Mouse (Mus musculus): ENCODE measurements around the gene Bmpr1a. TPM values are rescaled to one million over a fixed set of nuclear protein-coding genes. Genes with fewer than 3 reads are reported as not detected.
A peak's percentile ranks its signal among the peaks of the same experiment; 100 is the strongest.
"Not testable (repeated sequence)": the region's sequence is repeated elsewhere in the genome, so short reads cannot be mapped to it uniquely, and the experiment has no call there.

Bmpr1a gene
- polyA plus RNA-seq, 1 experiment from 2014 or later = 4.0 TPM

GRCm38 (mm10) chr14:34370203-34370602 is 132.9 kb downstream of the Bmpr1a start:
- H3K4me2 ChIP-seq = no peak overlapping the region
- no peaks in the 10 kb centered on the region for H3K9me3 ChIP-seq (replicated peaks)
- H3K27me3 ChIP-seq = no peaks in the 10 kb centered on the region
- H3K4me1 ChIP-seq (replicated peaks) = no peaks in the 10 kb centered on the region
- ATAC-seq (ENCODE audit: insufficient read depth) = no peak
- H3K9ac ChIP-seq = no peak overlapping the region
- H3K4me3 ChIP-seq (replicated peaks) = no peak overlapping the region
- 54% methylated on average over 3 of the region's 3 CpGs for WGBS (ENCODE audit: insufficient replicate concordance)
- no peaks in the 10 kb centered on the region for H3K36me3 ChIP-seq (replicated peaks)
- no peak overlapping the region for H3K27ac ChIP-seq (replicated peaks)

- no peak overlapping the region for H3K4me2 ChIP-seq
- H3K36me3 ChIP-seq (replicated peaks) = no peaks in the 10 kb centered on the region
- H3K27ac ChIP-seq (replicated peaks) = no peak overlapping the region
- H3K4me1 ChIP-seq (replicated peaks) = peaks cover 17% of the 10 kb centered on the region; the same call in 1 of the 2 replicates
- H3K27me3 ChIP-seq = no peaks in the 10 kb centered on the region
- WGBS (ENCODE audit: insufficient replicate concordance) = 53% methylated on average over 2 of the region's 2 CpGs
- no peak for ATAC-seq (ENCODE audit: insufficient read depth)
- H3K9ac ChIP-seq = no peak overlapping the region
- no peak overlapping the region for H3K4me3 ChIP-seq (replicated peaks)
- no peaks in the 10 kb centered on the region for H3K9me3 ChIP-seq (replicated peaks)
Measured at GRCm38 (mm10) chr14:34365147-34365507, 138.0 kb downstream of the Bmpr1a start.

DNA sequence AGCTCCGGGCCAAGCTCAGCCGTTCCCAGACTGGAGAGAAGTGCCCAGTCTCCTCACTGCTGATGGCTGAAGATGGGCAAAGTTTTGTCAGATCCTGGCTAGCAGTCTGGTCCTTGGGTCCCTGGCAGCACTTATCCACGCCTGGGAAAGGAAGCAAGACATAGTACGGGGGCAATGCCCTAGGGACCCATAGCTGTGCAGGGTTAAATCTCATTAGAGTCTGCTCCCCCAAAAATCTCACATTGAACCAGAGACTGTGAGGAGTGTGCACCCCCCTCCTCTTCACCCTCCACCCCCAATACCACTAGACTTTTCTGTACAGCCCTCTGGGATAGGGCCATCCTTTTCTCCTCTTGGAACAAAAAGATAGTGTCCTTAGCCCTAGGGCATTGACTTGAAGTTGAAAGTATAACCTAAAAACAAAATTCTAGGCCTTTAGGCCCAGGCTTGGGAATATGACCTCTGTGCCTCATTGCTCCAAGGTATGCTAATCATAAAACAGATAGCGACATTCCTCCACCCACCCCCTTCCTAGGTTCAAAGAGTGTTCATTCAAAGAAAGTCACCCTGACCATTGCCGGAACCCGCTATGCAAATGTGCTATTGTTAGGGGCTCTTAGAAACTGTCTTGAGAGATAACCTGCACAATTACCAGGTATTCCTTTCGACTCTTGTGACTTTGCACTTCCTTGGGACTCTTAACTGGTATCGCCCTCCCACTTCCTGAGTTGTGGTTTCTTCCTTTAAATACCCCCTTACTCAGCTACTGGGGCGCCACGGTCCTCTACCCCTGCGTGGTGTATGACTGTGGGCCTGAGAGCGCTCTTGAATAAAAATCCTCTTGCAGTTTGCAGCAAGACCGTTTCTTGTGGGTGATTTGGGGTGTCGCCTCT is 138.6 kb downstream of the Bmpr1a start:
- not testable (repeated sequence) for H3K9ac ChIP-seq; H3K27ac ChIP-seq (replicated peaks); H3K9me3 ChIP-seq (replicated peaks); H3K36me3 ChIP-seq (replicated peaks); H3K4me3 ChIP-seq (replicated peaks); H3K27me3 ChIP-seq; H3K4me2 ChIP-seq; ATAC-seq (ENCODE audit: insufficient read depth)
- peaks cover 17% of the 10 kb centered on the region; the same call in 1 of the 2 replicates for H3K4me1 ChIP-seq (replicated peaks)
- 72% methylated on average over 15 of the region's 15 CpGs for WGBS (ENCODE audit: insufficient replicate concordance)

- Histone ChIP-seq H3K4me1 (replicated peaks) (peaks cover 19% of the 10 kb centered on the region; the same call in 1 of the 2 replicates), H3K36me3 (replicated peaks) (no peaks in the 10 kb centered on the region), H3K4me3 (replicated peaks) (peak overlapping the region; percentile 25), H3K27ac (replicated peaks) (no peak overlapping the region), H3K4me2 (peak overlapping the region; percentile 61), H3K27me3 (no peaks in the 10 kb centered on the region), H3K9ac (0 out of 2 replicates have a peak overlapping the region, but pooled peaks have one; percentile 15), H3K9me3 (replicated peaks) (no peaks in the 10 kb centered on the region)
- WGBS (ENCODE audit: insufficient replicate concordance) = 11% methylated on average over 32 of the region's 32 CpGs
- ATAC-seq (ENCODE audit: insufficient read depth) = peak; percentile 53; the same call in 1 of the 2 replicates
Measured at GRCm38 (mm10) chr14:34363490-34364253, 139.5 kb downstream of the Bmpr1a start.

GRCm38 (mm10) chr14:34362726-34363445 is 140.3 kb downstream of the Bmpr1a start:
- no peak for ATAC-seq (ENCODE audit: insufficient read depth)
- 22% methylated on average over 18 of the region's 18 CpGs for WGBS (ENCODE audit: insufficient replicate concordance)
- peak overlapping the region; percentile 61 for H3K4me2 ChIP-seq
- no peaks in the 10 kb centered on the region for H3K27me3 ChIP-seq
- peak overlapping the region; percentile 25; the same call in 1 of the 2 replicates for H3K4me3 ChIP-seq (replicated peaks)
- H3K9me3 ChIP-seq (replicated peaks) = no peaks in the 10 kb centered on the region
- H3K4me1 ChIP-seq (replicated peaks) = peaks cover 21% of the 10 kb centered on the region; the same call in 1 of the 2 replicates
- H3K36me3 ChIP-seq (replicated peaks) = no peaks in the 10 kb centered on the region
- H3K27ac ChIP-seq (replicated peaks) = no peak overlapping the region
- H3K9ac ChIP-seq = no peak overlapping the region; the same call in 1 of the 2 replicates

DNA sequence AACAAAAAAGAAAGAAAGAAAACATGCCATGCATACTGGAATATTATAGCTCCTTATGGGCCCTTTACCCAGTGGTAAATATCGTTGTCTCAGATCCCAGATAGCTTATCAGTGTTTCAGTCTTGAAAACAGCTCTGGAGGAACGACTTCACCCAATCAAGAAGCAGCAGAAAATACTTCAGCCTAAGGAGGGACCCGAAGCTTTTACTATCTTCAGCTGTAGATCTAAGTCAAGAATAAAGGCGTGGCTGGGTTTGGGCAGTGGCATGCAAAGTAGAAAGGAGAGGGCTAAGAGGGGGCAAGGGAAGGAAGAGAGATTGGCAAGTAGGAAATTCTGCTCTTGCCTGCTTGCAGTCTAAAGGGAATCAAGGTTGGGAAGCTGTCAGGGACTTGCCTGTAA is 141.0 kb downstream of the Bmpr1a start:
- Histone ChIP-seq H3K9me3 (replicated peaks) (no peaks in the 10 kb centered on the region), H3K9ac (no peak overlapping the region), H3K36me3 (replicated peaks) (no peaks in the 10 kb centered on the region), H3K4me3 (replicated peaks) (no peak overlapping the region), H3K4me2 (no peak overlapping the region), H3K27ac (replicated peaks) (no peak overlapping the region), H3K4me1 (replicated peaks) (peaks cover 26% of the 10 kb centered on the region), H3K27me3 (no peaks in the 10 kb centered on the region)
- WGBS (ENCODE audit: insufficient replicate concordance) = 20% methylated on average over 4 of the region's 4 CpGs
- no peak for ATAC-seq (ENCODE audit: insufficient read depth)

Other genes starting within 250 kb of the Bmpr1a start
- gene Shld2, start 192.8 kb downstream of the Bmpr1a start, polyA plus RNA-seq (2015; fragmentation: Nextera tagmentation; extraction: Ambion mirVana) = 7.1 and 8.4 TPM in 2 replicates
- 142 and 159 TPM in 2 replicates for gene Glud1, start 192.6 kb downstream of the Bmpr1a start, polyA plus RNA-seq (2015; fragmentation: Nextera tagmentation; extraction: Ambion mirVana)
- 0.25 and 0.33 TPM in 2 replicates for gene Fam25c, start 147.9 kb downstream of the Bmpr1a start, polyA plus RNA-seq (2015; fragmentation: Nextera tagmentation; extraction: Ambion mirVana)
- 0.21 and 0.41 TPM in 2 replicates for gene Sncg, start 128.6 kb downstream of the Bmpr1a start, polyA plus RNA-seq (2015; fragmentation: Nextera tagmentation; extraction: Ambion mirVana)
- gene Mmrn2, start 127.9 kb downstream of the Bmpr1a start, polyA plus RNA-seq (2015; fragmentation: Nextera tagmentation; extraction: Ambion mirVana) = 2.6 and 2.8 TPM in 2 replicates
- not detected in 2 replicates for gene 9230112D13Rik, start 19.5 kb upstream of the Bmpr1a start, polyA plus RNA-seq (2015; fragmentation: Nextera tagmentation; extraction: Ambion mirVana)
- 3.2 and 4.2 TPM in 2 replicates for gene Ldb3, start 85.3 kb upstream of the Bmpr1a start, polyA plus RNA-seq (2015; fragmentation: Nextera tagmentation; extraction: Ambion mirVana)
- not detected in 2 replicates for gene Opn4, start 96.8 kb upstream of the Bmpr1a start, polyA plus RNA-seq (2015; fragmentation: Nextera tagmentation; extraction: Ambion mirVana)
- 22.9 TPM in 2 replicates for gene Wapl, start 170.6 kb upstream of the Bmpr1a start, polyA plus RNA-seq (2015; fragmentation: Nextera tagmentation; extraction: Ambion mirVana)

Data from liver, embryonic 15.5 days (tissue).